Mouse (Mus musculus) forebrain, embryonic 12.5 days (tissue): ENCODE measurements at regions not wholly inside any gene's neighbourhood (a gene's known extent, or its start where the extent isn't known, plus 50 kb on each side); places are given as distances from the start of the nearest gene placed in this dataset.
"Not testable (repeated sequence)": the region's sequence is repeated elsewhere in the genome, so short reads cannot be mapped to it uniquely, and the experiment has no call there.

Source experiments
- ATAC-seq: fragments of 200-750 bp; cut with Nextera tagmentation; 2 replicates; pipeline ENCODE4 v1.8.0; 2017; ENCODE audit warnings: moderate TSS enrichment; ENCODE audit not compliant: low FRiP score
- H3K27ac ChIP-seq: fragments of 300-500 bp; sonication (generic); 2 replicates; pipeline ENCODE4 v1.5.1; 2016; ENCODE audit warnings: mild to moderate bottlenecking
- H3K27me3 ChIP-seq: fragments of 300-500 bp; sonication (generic); 2 replicates; pipeline ENCODE4 v1.6.1; 2016; ENCODE audit warnings: mild to moderate bottlenecking
- H3K36me3 ChIP-seq: fragments of 300-500 bp; sonication (generic); replicated peaks from 2 replicates; pipeline ENCODE4 v1.6.1; 2016; ENCODE audit warnings: mild to moderate bottlenecking
- H3K4me1 ChIP-seq: fragments of 300-500 bp; sonication (generic); 2 replicates; pipeline ENCODE4 v1.6.1; 2016
- H3K4me2 ChIP-seq: fragments of 300-500 bp; sonication (generic); 2 replicates; pipeline ENCODE4 v1.6.1; 2016; ENCODE audit warnings: mild to moderate bottlenecking, moderate library complexity
- H3K4me3 ChIP-seq: fragments of 300-500 bp; sonication (generic); replicated peaks from 2 replicates; pipeline ENCODE4 v1.5.1; 2016; ENCODE audit warnings: mild to moderate bottlenecking
- H3K9ac ChIP-seq: fragments of 300-500 bp; sonication (generic); 2 replicates; pipeline ENCODE4 v1.6.1; 2016; ENCODE audit warnings: mild to moderate bottlenecking
- H3K9me3 ChIP-seq: fragments of 300-500 bp; sonication (generic); 2 replicates; pipeline ENCODE4 v1.6.1; 2016
- WGBS: fragments of 180-500 bp; shearing (Covaris S2); methylation state at CpG from one replicate; pipeline ENCODE4 v1.1.7; 2016; 5-methylcytosine and 5-hydroxymethylcytosine counted together

GRCm38 (mm10) chr4:44424831-44425704, 124.4 kb downstream of the Melk start:
- H3K27ac ChIP-seq = no peak overlapping the region
- H3K4me1 ChIP-seq = peaks cover 13% of the 10 kb centered on the region
- WGBS = under 1% methylated on average over 56 of the region's 56 CpGs
- H3K4me3 ChIP-seq = peak overlapping the region; percentile 48
- no peaks in the 10 kb centered on the region for H3K9me3 ChIP-seq
- peak overlapping the region; percentile 93 for H3K4me2 ChIP-seq
- H3K9ac ChIP-seq = peak overlapping the region; percentile 56
- peaks cover 70% of the 10 kb centered on the region for H3K27me3 ChIP-seq
- H3K36me3 ChIP-seq = no peaks in the 10 kb centered on the region
- peak; percentile 74 for ATAC-seq

GRCm38 (mm10) chr4:44434593-44434992, 133.9 kb downstream of the Melk start:
- ATAC-seq = no peak
- Histone ChIP-seq H3K27me3 (peaks cover 4% of the 10 kb centered on the region; the same call in 1 of the 2 replicates), H3K9ac (no peak overlapping the region), H3K4me3 (no peak overlapping the region), H3K9me3 (no peaks in the 10 kb centered on the region), H3K27ac (no peak overlapping the region), H3K4me2 (no peak overlapping the region), H3K36me3 (no peaks in the 10 kb centered on the region), H3K4me1 (no peaks in the 10 kb centered on the region)
- 42% methylated on average over 9 of the region's 9 CpGs for WGBS

- Histone ChIP-seq H3K4me2 (no peak overlapping the region), H3K4me1 (peaks cover 10% of the 10 kb centered on the region), H3K9ac (no peak overlapping the region), H3K9me3 (no peaks in the 10 kb centered on the region), H3K4me3 (no peak overlapping the region), H3K27me3 (0 out of 2 replicates have a peak, but pooled peaks cover 7% of the 10 kb centered on the region), H3K27ac (no peak overlapping the region), H3K36me3 (no peaks in the 10 kb centered on the region)
- 33% methylated on average over 4 of the region's 4 CpGs for WGBS
- ATAC-seq = no peak
Observed at GRCm38 (mm10) chr4:44445511-44445910, 144.8 kb downstream of the Melk start.

GRCm38 (mm10) chr4:44450881-44451532, 150.3 kb downstream of the Melk start:
- H3K27me3 ChIP-seq = peaks cover 11% of the 10 kb centered on the region; the same call in 1 of the 2 replicates
- H3K9ac ChIP-seq = no peak overlapping the region
- no peak overlapping the region for H3K27ac ChIP-seq
- 23% methylated on average over 10 of the region's 10 CpGs for WGBS
- peaks cover 24% of the 10 kb centered on the region for H3K4me1 ChIP-seq
- no peak overlapping the region for H3K4me2 ChIP-seq
- H3K9me3 ChIP-seq = no peaks in the 10 kb centered on the region
- peak; percentile 72; the same call in 1 of the 2 replicates for ATAC-seq
- H3K4me3 ChIP-seq = no peak overlapping the region
- H3K36me3 ChIP-seq = no peaks in the 10 kb centered on the region

- Histone ChIP-seq H3K36me3 (no peaks in the 10 kb centered on the region), H3K4me1 (peaks cover 24% of the 10 kb centered on the region), H3K9me3 (no peaks in the 10 kb centered on the region), H3K4me3 (no peak overlapping the region), H3K9ac (no peak overlapping the region), H3K4me2 (no peak overlapping the region), H3K27me3 (peaks cover 11% of the 10 kb centered on the region; the same call in 1 of the 2 replicates), H3K27ac (no peak overlapping the region)
- 0 out of 2 replicates have a peak, but pooled peaks have one; percentile 33 for ATAC-seq
- WGBS = 58% methylated on average over 8 of the region's 8 CpGs
Observed at GRCm38 (mm10) chr4:44452043-44452618, 151.5 kb downstream of the Melk start.

GRCm38 (mm10) chr4:44453552-44453951, 152.9 kb downstream of the Melk start:
- Histone ChIP-seq H3K9me3 (no peaks in the 10 kb centered on the region), H3K4me1 (peaks cover 24% of the 10 kb centered on the region), H3K36me3 (no peaks in the 10 kb centered on the region), H3K27ac (no peak overlapping the region), H3K4me2 (no peak overlapping the region), H3K9ac (no peak overlapping the region), H3K27me3 (peaks cover 8% of the 10 kb centered on the region; the same call in 1 of the 2 replicates), H3K4me3 (no peak overlapping the region)
- ATAC-seq = no peak
- WGBS = 87% methylated on average over 11 of the region's 11 CpGs

GRCm38 (mm10) chr4:44455851-44456250, 155.2 kb downstream of the Melk start:
- Histone ChIP-seq H3K36me3 (no peaks in the 10 kb centered on the region), H3K4me2 (no peak overlapping the region), H3K4me3 (no peak overlapping the region), H3K27me3 (peaks cover 4% of the 10 kb centered on the region; the same call in 1 of the 2 replicates), H3K9me3 (no peaks in the 10 kb centered on the region), H3K4me1 (peaks cover 19% of the 10 kb centered on the region), H3K27ac (no peak overlapping the region), H3K9ac (no peak overlapping the region)
- ATAC-seq = no peak
- WGBS = 97% methylated on average over 2 of the region's 2 CpGs

- not testable (repeated sequence) for H3K4me1 ChIP-seq, H3K4me3 ChIP-seq, H3K9ac ChIP-seq, H3K36me3 ChIP-seq, H3K27me3 ChIP-seq, H3K9me3 ChIP-seq, ATAC-seq, H3K27ac ChIP-seq, H3K4me2 ChIP-seq
- WGBS = 92% methylated on average over 21 of the region's 21 CpGs
Observed at GRCm38 (mm10) chr4:44473511-44473910, 172.8 kb downstream of the Melk start.
